Mouse (Mus musculus) gonadal fat pad, adult 2 months (tissue): Measurements from ENCODE around the gene Ttc38. TPM values are rescaled to one million over a fixed set of nuclear protein-coding genes. Genes with fewer than 3 reads are reported as not detected.

Source experiments
- DNase-seq: peaks from one replicate; pipeline ENCODE4 v3.0.0-alpha.2; 2012; ENCODE audit warnings: low read depth
- polyA plus RNA-seq: library from polyadenylated mRNA; depleted of rRNA; stranded (reverse); fragments of >200 nt; gene quantifications from 2 replicates; pipeline ENCODE4 v1.2.3, GENCODE M21; 2012; rRNA removed

The Ttc38 gene
- 12.6 and 18.4 TPM in 2 replicates for polyA plus RNA-seq

DNA sequence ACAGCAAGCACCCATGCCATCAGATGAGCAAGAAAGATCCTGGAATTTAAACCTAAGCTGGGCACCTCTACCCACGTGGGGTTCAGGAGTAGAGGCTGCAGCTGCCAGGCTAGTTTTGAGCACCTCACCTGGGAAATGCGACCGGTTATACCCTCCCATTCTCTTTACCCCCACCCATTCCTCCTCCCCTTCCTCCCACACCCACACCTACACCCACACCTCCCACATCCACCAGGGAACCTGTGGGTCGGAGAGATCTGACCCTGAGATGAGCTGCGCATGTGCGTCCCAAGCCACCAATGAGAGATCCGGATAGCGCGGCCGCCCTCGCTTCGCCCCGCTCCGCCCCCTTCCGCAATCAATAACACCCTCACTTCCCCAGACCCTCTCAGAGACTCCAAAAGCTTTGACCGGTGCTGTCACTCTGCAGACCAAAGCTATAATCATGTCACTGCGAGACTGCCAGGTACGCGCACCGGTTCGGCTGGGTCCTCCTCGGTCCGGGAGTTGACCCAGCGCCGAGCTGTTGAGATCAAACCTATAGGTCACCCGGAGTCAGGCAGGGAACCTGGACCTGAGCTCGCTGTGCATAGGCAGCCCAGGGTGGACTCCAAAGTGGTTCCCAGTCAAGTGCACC is at the start of gene Ttc38:
Ttc38 (plus strand) TSS at position 353 of the 637 bp plus-strand sequence.
- no peak for DNase-seq

- DNase-seq = no peak
These were observed 49.0 kb upstream of the Ttc38 start for GRCm38 (mm10) chr15:85783146-85783545.

- DNase-seq = no peak
These were observed 47.8 kb upstream of the Ttc38 start for GRCm38 (mm10) chr15:85784341-85784740.

GRCm38 (mm10) chr15:85786711-85787110 is 45.4 kb upstream of the Ttc38 start:
- DNase-seq = no peak

DNA sequence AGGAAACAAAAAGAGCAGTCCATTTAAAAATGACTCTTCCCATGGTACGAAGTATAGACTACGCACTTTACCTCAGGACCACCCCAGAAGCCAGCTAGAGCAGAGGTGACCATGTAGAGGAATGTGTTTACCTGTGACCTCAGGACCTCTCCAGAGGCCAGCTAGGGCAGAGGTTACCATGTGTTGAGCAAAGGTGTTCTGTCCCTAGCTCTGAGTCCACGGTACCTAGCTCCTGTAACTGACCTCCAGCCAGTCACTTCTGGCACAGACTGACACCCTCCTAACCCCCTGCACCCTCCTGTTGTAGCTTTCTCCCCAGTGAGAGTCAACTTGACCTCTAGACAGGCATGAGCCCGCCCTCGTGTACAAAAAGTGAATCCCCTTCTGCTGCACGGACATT is 44.6 kb upstream of the Ttc38 start:
- DNase-seq = no peak

- no peak for DNase-seq
These were observed 44.1 kb upstream of the Ttc38 start for GRCm38 (mm10) chr15:85788051-85788450.

- no peak for DNase-seq
These were observed 43.5 kb upstream of the Ttc38 start for GRCm38 (mm10) chr15:85788633-85789032.

DNA sequence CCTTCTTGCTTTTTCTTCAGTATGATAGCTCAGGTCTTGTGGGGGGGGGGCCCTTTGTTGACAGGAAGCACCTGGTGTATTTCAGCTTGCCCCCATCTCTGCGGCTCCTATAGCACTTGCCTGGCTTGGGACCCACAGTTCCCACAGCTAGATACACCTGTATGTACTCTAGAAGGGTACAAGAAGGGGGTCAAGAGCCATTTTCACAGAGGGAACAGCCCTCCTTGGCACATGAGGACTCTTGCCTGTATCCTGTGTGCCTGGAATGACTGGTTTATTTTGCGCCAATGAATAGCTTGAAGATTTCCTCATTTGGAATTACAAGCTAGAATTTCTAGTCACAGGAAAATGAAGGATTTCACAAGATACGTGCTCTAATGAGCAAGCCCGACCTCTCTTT is 40.7 kb upstream of the Ttc38 start:
- DNase-seq = no peak

- DNase-seq = no peak
These were observed 39.3 kb upstream of the Ttc38 start for GRCm38 (mm10) chr15:85792819-85793218.

DNA sequence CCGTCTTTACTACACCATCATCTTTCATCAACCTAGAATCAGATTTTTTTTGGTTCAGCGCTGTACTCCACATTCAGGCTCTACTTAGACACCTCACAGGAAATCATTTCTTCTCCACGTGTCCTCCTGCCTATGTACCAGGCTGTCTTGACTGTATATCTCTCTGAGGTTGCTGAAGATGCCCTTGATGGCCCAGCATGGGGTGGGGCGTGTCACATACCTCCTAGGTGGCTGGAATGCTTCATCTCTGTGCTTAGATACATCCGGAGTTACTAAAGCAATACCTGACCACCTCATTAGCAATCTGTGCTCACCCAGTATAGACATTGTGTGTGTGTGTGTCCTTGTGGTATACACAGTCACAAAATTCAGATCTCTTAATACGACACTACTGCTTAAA is 36.6 kb upstream of the Ttc38 start:
- DNase-seq = no peak

GRCm38 (mm10) chr15:85798676-85799075 is 33.4 kb upstream of the Ttc38 start:
- DNase-seq = no peak

DNA sequence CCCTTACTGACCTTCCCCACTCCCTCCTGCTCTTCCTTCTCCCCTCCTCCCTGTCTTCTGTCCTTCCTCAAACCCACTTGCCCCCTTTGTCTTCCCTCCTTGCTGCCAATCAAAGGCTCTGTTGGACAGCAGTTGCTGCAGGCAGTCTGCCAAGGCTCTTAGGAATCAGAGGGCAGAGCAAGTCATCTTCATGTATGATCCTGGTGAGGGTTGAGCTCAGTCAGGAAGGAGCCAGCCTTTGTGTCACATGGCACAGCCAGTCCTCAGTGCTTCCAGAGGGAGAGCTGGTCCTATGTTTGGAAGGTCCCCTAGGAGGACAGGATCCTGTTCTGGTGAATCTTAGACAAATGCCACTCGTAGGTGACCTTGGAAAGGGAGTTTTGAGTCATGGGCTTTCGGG is 29.2 kb upstream of the Ttc38 start:
- DNase-seq = no peak

DNA sequence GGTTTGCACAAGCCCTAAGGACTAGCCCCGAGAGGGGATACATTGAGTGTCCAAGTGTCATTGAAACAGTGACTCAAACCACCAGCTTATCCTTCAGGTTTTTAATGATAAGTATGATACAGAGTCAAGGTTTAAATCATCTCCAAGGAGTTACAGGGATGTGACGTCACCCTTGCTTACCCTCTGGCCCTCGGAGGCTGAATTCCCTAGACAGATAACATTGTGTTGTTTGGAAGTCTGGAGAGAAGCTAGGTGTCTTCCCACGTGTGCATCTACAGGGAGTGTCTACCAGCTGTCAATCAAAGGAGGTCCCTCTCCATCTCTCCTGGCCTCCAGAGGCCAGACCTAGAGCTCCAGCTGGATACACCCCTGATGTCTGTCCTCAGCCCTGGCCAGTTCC is 25.2 kb upstream of the Ttc38 start:
- DNase-seq = no peak

- DNase-seq = no peak
These were observed 24.7 kb upstream of the Ttc38 start for GRCm38 (mm10) chr15:85807404-85807803.

- DNase-seq = no peak
These were observed 24.1 kb upstream of the Ttc38 start for GRCm38 (mm10) chr15:85808031-85808430.

DNA sequence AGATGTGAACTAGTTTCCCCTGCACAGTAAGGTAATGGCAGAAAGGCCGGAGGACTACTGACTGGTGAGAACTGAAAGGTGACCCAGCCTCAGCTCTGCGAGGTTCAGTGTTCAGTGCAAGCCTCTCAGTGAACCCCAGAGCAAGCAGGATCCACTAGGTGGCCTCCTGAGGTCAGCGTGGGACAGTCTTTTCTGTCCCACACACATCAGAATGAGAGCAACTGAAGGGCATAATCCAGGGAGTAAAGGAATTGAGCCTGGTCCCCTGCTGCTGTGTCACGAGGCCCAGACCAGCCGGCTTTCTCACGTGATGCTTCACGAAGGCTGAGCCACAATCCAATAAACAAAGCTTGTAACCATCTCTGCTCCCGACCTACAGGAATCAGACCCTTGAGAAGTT is 23.7 kb upstream of the Ttc38 start:
- DNase-seq = no peak

DNA sequence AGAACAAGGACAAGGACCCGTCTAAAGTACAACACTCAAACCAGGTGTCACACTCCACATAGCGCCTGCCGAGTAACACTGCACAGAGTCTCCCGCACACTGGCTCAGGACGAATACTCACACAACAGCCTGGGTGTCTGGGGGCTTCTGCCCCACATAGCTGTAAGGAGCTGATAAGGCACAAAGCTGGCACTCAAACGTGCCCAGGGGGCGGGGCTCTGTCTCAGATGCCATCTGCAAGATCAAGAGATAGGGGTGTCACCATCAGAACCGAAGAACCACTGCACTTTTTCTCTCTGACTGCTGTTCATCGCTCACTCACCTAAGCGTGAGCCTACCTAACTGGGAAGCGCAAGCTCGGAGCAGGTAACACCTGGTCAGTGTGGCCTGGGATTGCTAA is 23.0 kb upstream of the Ttc38 start:
- no peak for DNase-seq

GRCm38 (mm10) chr15:85810462-85810805 is 21.7 kb upstream of the Ttc38 start:
- no peak for DNase-seq

GRCm38 (mm10) chr15:85810806-85811521 is 21.1 kb upstream of the Ttc38 start:
- no peak for DNase-seq

GRCm38 (mm10) chr15:85811535-85812277 is 20.4 kb upstream of the Ttc38 start, which contains the start of gene Cdpf1:
TSS of gene Cdpf1 (minus strand) at chr15:85811697.
- peak; percentile 44 for DNase-seq

- no peak for DNase-seq
These were observed 18.7 kb upstream of the Ttc38 start for GRCm38 (mm10) chr15:85813428-85813827.

- DNase-seq = no peak
These were observed 10.7 kb upstream of the Ttc38 start, which contains the start of gene Pkdrej for GRCm38 (mm10) chr15:85821203-85822010. TSS of gene Pkdrej (minus strand) at chr15:85821734.
